Mouse (Mus musculus): ENCODE results near the gene Baiap2l1.

Baiap2l1 gene

DNA sequence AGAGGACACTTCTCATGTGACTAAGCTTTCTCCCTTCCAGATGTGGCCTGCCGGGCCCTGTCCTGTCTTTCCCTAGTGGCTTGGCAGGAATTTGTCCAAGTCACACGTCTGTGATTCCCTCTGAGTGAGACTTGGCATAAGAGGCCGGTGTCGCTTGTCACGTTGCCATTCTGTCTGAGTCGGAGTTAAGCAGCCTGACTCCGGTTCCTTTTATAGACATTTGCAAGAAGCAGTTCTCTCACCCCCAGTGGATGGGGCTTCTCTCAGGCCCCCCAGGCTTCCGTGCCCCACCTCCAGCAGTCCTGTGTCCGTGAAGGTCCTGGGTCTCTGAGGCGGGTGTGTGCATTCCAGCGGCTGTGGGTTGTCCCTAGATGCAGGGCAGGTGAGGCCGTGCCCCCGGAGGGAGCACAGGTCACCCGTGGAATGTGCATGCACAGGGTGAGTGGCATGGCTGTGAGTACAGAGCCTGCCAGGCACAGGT, 99.7 kb downstream of the Baiap2l1 start:
- DNase-seq (ENCODE audit: low read depth, low spot score), result no peak

DNA sequence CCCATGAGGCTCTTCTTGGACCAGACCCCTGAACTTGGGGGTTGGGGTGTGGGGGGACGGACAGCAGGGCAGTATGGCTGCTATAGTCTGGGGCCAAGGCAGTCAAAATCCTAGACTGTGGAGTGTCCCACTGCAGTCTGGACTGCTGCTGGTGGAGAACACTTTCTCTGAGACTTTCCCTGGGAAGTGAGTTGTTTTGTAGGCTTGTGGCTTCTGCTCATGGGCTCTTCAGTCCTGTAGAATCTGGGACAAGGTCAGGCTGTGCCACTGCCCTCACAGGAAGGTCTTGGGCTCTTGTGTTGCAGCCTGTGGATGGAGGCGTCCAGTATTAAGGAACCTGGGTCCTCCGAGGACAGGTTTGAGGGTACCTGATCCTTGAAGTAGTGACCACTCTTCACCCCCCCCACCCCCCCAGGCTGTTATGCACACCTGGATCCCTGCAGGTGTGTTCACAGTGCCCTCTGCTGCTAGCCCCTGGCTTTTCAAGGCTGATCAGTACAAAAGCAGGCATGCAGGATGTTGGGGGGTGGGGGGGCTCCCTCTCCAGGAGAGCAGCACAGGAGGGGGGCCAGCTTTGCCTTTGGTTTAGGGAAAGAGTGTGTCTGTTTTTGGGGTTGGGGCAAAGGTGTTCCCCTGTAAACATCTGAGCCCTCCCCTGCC, 100.3 kb downstream of the Baiap2l1 start:
- no peak for DNase-seq (ENCODE audit: low read depth, low spot score)

DNA sequence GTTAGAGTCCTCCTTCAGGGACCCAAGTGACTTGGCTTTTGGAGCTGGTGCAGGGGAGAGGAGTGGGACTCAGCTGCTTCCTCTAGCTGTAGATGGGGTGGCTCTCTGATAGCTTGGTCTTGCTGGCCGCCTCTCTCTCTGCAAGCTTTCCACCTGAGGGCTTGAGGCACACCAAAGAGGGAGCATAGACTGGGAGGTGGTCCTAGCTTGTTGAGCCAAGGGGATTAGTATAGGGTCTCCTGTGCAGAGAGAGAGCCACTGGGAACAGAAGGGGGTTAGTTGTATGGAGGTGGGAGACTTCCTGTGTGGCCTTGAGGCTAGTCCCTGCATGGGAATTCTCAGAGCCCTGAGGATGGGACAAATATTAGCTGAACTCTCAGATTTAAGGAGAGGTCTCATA, 101.0 kb downstream of the Baiap2l1 start:
- no peak for DNase-seq (ENCODE audit: low read depth, low spot score)

DNA sequence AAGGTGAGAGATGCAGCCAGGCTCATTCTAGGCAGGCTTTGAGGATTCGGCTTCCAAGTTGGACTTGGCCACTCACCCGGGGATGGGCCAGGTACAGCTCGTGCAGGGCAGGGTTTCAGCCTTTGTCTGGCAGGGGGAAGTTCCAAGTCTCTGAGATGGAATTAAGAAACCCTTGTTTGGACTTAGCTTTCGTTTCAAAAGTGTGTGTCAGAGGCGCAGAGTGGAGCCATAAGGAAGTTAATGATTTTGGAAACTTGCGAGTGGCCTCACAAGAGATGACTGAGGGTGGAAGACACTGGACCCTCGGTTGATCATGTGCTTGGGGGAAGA, 101.4 kb downstream of the Baiap2l1 start:
- DNase-seq (ENCODE audit: low read depth, low spot score), result no peak

DNA sequence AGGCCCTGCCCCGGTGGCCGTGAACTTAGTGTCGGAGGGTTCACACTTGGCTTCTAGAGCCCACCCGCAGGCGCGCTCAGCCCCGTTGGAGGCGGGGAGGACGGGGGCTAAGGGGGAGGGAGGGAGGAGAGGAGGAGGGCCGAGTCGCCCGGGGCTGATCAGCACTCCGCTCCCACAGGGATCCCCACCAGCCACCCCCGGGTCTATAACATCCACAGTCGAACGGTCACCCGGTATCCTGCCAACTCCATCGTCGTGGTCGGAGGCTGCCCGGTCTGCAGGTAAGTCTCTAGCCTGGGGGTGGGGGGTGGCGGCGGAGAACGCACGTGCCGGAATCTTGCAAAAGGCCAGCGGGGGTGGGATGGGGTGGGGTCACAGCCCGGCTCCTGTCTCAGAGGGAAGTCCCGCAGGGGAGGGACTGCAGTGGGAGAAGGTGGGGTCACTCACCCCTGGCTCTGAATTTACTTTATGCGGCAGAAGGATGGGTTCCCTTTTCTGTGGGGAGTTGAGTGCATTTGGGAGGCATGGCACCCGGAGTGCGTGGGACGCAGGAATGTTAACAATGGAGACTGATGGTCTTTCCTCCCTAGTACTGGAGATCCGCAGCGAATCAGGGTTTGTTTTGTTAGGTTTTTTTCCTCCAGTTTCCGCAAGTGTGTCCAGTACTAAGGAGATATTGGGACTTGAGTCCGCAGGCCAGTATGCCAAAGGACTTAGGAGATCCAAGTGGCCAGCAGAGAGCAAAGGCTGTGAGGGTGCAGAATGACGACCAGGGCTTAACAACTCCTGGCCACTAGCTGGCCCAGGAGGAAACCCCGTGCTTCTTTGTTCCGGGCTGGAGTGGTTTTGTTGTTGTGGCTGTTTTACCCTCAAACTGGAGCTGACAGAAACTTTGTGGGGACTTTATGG, 102.0 kb downstream of the Baiap2l1 start:
- no peak for DNase-seq (ENCODE audit: low read depth, low spot score)

DNA sequence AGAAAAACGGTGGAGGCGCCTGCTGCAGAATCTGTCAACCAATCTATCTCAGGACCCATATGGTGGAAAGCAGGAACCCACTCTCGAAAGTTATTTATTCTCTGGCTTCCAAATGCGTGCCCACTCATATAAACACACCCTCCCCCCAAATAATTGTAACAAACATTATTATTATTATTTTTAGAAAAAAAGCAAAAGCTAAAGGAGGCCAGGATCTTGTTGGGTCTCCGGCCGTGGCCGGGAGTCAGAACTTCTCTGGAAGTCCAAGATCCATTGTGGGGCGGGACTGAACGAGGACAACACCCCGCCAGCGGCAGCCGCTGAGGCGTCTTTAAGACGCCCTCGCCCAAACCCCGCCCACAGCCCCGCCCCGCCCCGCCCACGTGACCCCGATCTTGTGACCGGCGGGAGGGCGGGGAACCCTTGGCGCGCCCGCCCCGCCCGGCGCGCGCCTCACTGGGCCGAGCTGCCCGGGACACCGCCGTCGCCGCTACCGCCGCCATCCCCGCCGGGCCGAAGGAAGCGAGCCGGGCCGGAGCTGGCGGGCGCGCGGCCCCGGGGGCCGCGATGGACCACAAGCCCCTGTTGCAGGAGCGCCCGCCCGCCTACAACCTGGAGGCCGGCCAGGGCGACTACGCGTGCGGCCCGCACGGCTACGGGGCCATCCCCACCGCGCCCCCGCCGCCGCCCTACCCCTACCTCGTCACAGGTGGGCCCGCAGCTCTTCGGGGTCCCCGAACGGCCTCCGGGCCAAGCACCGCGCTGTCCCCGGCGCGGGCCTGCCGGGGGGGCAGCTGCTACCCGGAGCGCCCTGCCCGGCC, 102.9 kb downstream of the Baiap2l1 start:
- peak; percentile 61 for DNase-seq (ENCODE audit: low read depth, low spot score)

DNA sequence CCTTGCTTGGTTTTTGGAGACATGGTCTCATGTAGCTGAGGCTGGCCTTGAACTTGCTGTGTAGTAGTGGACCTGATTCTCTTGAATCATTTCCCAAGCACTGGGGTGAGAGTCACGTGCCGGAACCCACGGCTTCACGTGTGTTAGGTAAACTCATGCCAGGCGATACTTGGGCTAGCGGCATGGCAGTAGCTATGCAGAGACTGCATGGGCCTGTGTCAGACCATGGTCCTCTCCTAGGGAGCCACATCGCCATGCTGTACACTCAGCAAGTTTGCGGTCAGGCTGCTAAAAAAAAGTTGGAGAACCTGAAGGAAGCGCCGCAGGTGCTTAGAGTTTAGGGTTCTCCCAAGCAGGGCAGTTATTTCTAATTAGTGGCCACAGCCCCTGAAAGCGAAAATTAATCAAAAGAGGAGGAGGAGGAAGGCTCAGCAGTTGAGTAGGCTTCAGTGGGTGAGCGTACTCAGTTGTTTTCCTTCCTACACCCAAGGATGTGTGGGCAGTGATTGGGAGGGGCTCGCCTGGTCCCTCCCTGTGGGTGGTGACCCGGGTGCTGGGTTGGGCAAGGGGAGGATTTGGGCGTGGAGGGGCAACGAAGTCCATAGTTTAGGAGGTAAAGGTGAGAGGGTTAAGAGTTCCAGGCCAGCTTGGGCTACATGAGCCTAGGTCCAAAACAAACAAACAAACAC, 103.6 kb downstream of the Baiap2l1 start:
- no peak for DNase-seq (ENCODE audit: low read depth, low spot score)

DNA sequence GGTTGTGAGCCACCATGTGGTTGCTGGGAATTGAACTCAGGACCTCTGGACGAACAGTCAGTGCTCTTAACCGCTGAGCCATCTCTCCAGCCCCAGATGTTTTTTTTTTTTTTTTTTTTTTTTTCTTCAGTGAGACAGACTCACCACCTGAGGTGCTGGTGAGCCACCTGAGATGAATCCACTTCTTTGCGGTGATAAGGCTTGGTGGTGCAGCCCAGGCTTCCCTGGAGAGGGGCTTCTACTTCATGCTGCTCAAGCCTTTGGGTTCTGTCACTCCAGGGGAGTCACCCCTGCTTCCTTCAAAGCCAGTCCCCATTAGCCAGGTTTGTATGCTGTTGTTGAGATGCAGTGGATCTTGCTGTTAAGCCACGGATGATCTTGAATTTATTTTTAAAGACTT, 104.7 kb downstream of the Baiap2l1 start:
- no peak for DNase-seq (ENCODE audit: low read depth, low spot score)

DNA sequence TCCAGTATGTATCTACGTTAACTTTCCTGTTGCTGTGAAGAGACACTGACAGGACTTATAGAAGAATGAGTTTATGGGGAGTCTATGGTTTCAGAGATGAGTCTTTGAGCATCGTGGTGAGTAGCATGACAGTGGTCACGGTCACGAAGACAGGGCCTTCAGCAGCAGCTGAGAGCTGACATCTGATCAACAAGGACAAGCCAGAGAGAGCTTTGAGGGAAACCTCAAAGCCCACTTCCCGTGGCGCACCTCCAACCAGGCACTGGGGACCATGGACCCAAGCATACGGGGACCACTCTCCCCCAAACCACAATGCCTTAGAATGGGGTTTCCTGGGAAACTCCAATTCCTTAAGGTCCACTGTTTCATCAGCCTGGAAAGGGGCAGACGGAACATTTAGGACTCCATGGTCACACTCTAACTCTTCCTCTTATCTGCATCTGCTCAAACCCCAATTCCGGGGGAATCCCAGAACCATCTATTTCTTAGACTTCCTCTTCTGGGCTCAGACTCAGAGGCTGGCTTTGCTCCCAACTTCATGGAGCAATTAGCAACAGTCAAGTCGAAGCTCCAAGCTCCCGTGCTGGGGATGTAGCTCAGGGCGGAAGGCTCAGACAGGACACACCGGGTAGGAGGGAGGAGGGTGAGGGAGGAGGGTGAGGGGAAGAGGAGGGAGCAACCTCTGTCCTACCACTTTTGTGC, 105.9 kb downstream of the Baiap2l1 start:
- DNase-seq (ENCODE audit: low read depth, low spot score), result no peak

DNA sequence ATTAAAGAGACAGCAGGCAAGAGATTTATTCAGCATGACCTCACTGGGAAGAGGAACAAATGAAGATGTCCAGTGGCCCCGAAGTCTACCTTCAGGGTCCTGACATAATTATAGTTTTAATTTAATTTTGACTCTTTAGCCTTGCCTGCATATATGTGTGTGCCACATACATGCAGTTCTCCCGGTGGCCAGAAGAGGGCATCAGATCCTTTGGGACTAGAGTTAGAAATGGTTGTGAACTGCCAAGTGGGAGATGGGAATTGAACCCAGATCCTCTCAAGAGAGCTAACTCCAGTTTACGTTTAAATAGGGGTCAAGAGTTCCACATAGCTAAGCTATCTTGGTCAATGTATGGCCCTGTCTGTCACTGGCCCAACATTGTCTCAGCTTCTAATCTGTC, 108.0 kb downstream of the Baiap2l1 start:
- DNase-seq (ENCODE audit: low read depth, low spot score), result no peak

DNA sequence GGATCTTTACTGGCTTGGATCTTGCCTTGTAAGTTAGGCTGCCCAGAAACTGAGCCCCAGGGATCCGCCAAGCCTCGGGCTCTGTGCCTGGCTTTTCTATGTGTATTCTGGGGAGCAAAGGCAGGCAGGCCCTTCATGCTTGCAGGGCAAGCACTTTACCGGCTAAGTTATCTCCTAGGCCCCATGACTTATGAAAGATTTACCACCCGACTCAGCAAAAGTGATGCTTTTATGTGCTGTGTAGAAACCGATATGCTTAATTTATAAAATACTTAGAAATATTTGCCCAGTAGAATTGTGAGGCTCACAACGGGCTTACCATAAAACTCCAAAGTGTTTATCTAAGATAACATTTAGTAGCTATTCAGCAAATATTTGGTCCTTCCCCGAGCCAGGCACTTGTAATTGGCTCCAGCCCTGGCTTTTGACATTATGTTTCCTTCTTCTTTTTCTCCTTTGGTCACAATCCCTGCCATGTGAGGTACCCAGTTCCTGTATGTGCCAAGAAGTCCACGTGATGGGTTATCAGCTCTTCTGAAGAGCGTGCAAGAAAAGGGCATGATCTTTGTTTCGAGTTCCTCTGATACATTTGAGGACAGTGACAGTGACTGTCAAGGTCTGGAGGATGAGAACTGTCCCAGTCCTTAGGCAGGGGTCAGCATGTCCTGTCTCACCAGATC, 109.9 kb downstream of the Baiap2l1 start:
- DNase-seq (ENCODE audit: low read depth, low spot score), result no peak

DNA sequence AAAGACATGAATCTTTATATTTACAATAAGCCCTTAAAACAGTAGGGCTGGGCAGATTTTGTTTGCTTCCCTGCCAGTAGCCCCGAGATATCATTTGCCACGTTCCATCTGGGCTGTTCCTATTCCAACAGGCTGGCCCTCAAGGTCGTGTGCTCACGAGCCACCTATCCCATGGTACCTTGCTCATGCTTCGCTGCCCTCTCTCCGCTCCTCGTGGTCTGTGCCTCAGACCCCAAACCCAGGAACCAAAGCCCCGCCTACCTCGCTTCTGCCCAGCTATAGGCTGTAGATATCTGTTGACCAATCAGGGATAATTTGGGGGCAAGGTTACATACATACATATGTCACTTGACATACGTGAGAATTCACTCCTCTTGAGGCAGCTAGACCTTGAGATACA, 110.6 kb downstream of the Baiap2l1 start:
- DNase-seq (ENCODE audit: low read depth, low spot score), result no peak

DNA sequence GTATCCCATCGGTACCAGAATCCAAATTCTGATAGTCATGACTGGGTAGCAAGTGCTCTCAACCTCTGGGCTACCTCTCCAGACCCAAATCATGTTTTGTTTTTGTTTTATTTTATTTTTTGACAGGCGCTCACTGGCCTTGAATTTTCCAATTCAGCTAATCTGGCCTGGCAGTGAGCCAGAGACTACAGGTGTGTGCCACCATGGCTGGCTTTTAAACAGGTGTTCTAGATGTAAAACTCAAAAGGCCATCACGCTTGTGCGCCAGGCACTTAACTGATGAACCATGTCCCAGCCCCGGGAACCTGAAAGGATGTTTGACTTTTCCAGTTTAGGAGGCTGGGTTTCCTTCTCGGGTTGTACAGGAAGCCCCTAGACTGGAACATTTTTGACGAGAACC, 111.2 kb downstream of the Baiap2l1 start:
- DNase-seq (ENCODE audit: low read depth, low spot score), result no peak

DNA sequence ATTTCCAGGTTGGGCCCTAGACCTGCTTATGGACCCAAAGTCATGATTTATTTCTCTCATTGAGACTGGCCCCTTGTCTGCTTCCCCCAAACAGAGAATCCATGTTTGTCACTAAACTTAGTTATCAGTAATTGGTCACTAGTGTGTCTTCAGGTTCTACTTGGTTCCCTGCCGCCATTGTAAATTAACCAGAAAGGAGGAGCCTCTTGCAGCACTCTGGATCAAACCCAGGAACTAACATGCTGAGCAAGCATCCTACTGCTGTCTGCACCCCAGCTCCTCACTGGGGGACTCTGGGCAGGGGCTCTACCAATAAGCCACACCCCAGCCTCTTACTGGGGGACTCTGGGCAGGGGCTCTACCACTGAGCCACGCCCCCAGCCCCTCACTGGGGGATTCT, 112.3 kb downstream of the Baiap2l1 start:
- DNase-seq (ENCODE audit: low read depth, low spot score), result no peak

DNA sequence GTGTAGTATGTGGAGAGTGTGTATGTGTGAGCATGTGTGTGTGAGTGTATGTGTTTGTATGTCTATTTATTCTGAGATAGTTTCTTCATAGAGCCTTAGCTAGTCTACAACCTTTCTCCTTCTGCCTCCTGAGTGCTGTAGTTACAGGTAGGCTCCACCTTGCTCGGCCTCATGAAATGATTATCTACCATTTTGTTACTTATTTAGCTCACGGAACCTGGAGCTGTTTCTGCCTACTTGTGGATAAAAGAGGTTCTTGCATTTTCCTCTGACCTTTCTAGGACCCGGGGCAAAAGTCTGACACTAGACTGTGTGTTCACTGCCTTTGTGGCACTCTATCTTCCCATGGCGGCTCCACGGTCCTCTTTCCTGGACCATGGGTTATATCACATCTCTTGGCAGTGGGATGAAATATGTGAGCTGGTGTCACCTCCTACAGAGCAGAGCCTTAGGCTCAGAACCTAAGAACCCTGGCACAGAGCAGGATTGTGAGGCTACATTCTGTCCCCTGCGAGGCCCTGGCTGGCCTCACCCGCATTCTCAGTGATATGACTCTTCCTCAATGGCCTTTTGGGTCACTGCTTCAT, 113.9 kb downstream of the Baiap2l1 start, which contains the start of gene Bri3:
TSS of gene Bri3 (plus strand) at position 537 of the 587 bp plus-strand sequence.
- DNase-seq (ENCODE audit: low read depth, low spot score), result no peak

DNA sequence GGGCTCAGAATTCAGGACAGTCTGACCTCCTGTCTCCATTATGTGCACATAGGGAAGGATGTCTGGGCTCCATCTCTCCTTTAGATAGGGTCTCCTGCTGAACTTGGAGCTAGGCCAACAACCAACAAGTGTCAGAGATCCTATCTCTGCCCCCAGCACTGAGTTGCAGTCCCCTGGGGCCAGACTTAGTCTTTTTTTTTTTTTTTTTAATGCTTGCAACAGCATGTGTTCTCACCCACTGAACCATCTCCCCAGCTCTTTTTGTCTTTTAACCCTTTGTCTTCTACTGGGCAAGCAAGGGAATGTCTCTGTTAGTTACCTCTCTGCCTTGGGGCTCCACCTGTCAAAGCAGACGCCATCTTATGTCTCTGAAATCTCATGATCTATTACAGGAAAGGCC, 118.9 kb downstream of the Baiap2l1 start:
- DNase-seq (ENCODE audit: low read depth, low spot score), result no peak

DNA sequence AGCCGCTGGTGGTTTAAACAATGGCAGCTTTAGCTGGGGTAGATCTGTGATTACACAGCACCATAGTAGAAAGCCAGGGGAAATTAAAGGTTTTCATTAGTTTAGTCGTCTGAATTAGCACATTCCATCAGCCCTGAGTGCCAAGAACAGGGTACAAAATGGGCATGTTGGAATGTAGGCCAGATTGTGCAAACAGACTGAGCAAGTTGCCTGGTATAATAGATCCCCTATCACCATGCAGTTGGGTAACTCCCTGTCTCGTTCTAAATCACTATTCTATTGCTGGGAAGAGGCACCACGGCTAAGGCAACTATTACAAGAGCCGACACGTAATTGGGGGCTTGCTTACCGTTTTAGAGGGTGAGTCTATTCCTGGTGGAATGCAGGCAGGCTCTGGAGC, 123.2 kb downstream of the Baiap2l1 start:
- DNase-seq (ENCODE audit: low read depth, low spot score), result no peak

DNA sequence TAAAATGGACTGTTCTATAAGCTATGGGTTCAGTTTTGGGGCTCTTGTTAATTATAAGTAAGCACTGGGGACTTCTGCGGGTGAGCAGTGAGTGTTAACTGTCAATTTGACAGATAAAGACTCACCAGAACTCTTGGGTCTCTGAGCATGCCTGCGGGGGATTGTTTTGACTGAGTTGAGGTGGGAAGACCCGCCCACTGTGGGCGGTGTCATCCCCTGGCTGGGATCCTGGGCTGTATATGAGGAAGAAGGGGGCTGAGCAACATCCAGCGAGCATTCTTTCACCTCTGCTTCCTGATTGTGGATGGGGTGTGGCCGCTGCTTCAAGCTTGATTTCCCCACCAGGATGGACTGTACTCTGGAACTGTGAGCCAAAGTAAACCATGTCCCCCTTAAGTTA, 123.7 kb downstream of the Baiap2l1 start:
- DNase-seq (ENCODE audit: low read depth, low spot score), result no peak

DNA sequence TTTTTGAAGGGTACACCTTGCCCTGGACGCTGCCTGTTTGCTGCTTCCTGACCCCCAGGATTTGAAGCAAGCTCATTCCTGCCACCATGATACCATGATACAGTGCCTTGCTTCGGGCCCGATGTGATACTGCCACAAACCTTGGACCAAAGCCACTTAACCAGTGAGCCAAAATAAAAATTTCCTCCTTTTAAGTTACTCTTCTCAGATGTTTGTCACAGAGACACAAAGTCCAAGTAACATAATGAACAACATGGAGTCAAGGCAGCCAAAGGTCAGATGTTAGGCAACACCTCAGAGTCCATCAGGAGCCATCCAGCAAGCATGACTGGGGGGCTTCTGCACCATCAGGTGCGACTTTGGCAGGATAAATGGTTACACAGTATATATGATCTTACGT, 125.4 kb downstream of the Baiap2l1 start:
- DNase-seq (ENCODE audit: low read depth, low spot score), result no peak

DNA sequence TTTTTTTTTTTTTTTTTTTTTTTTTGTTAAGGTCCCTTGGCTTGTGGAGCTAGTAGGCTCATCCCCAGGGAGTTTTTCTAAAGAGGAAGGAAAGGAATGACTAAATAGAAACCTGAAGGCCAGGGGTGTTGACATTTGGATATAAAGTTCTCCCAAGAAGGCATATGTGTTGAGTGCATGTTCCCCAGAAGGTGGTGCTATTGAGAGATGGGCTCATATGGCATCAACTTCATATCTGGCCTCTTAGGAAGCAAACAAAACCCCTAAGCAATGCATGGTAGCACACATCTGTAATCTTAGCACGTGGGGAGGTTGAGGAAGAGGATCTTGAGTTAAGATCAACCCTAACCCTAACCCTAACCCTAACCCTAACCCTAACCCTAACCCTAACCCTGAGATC, 126.5 kb downstream of the Baiap2l1 start:
- DNase-seq (ENCODE audit: low read depth, low spot score), result no peak

Measured in brain, embryonic 18.5 days (tissue).